Mouse (Mus musculus) Patski (cell line): Measurements from ENCODE around the gene Tmem132c. TPM values are rescaled to one million over a fixed set of nuclear protein-coding genes. Genes with fewer than 3 reads are reported as not detected.

Source experiments
- ATAC-seq: fragments of 100-300 bp; one replicate; pipeline ENCODE4 v1.8.0; 2021
- CTCF ChIA-PET: fragments of 350-600 bp; sonication (Branson Sonifier 250); formaldehyde crosslinking; loops from one replicate; lab custom pipeline; 2022; ENCODE audit warnings: inconsistent platforms; lab: Charles Lee
- POLR2A ChIA-PET: fragments of 350-600 bp; sonication (Branson Sonifier 250); formaldehyde crosslinking; loops from one replicate; lab custom pipeline; 2022; ENCODE audit warnings: antibody characterized with exemption, inconsistent platforms; lab: Charles Lee
- DNase-seq: peaks from one replicate; pipeline ENCODE4 v3.0.0-alpha.2; 2011; ENCODE audit warnings: low read depth, low spot score
- H3K27me3 ChIP-seq: fragments of 371-371 bp; one replicate; pipeline ENCODE4 v1.5.1; 2021
- CTCF ChIP-seq: fragments of 100-300 bp; IDR thresholded peaks from one replicate; pipeline ENCODE4 v1.5.1; 2021
- in situ Hi-C: fragments of 300-500 bp; cut with MboI; formaldehyde crosslinking; loops from 3 replicates; pipeline ENCODE4 v1.11.1; 2018; ENCODE audit warnings: low pct_unique_long_range_greater_than_20kb, mixed read lengths
- polyA plus RNA-seq: library from polyadenylated mRNA; unstranded; gene quantifications from one replicate; pipeline ENCODE4 v1.2.3, GENCODE M21; 2021

Gene Tmem132c
- polyA plus RNA-seq, 1 experiment from 2014 or later: not detected

DNA sequence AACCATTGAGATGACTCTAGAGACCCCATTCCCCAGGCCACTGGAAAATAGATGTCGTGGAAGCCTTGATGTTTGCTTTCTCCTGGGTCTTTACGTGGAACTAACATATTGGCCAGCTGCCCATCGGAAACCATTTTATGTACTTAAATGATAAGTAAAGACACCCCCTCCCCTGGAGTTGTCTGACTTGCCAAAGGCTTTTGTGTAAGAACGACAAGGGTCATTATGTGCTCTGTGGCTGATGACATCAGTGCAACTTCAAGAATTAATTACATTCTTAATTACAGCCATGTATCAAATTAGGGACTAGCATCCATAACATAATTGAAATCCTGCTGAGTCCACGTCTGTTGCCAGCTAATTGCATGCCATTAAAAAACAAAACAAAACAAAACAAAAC, 45.3 kb downstream of the Tmem132c start:
- ATAC-seq: no peak
- no peak for DNase-seq
- in situ Hi-C loops: no loop called here
- ChIA-PET CTCF (no interaction called here), POLR2A (interaction anchor here (0.7 kb wide), 1 partner anchor 1653 kb away, joined by 4 read pairs; no protein-coding TSS in a partner anchor)
- no peaks in the 10 kb centered on the region for H3K27me3 ChIP-seq
- TF ChIP-seq CTCF: no peak

DNA sequence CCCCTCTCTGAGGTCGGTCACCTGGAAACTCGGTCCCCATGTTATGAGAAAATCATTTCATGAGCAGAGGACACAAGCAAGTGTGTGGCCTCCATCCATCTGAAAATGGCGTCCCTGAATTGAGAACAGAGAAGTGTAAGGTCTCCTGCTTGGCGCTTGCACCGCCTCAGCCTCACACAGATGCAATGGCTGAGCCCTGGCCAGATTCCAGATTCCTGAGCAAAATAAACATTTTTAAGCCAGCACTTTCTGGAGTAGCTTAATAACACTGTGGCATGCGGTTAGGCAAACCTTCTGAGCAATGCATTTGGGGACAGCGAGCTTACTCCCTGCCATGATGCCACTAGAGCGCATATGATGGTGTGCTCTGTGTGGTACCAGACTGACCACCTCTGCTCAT, 48.1 kb downstream of the Tmem132c start:
- ATAC-seq (no peak), DNase-seq (no peak)
- CTCF ChIA-PET: no interaction called here
- in situ Hi-C loops: no loop called here
- POLR2A ChIA-PET: no interaction called here
- no peaks in the 10 kb centered on the region for H3K27me3 ChIP-seq
- TF ChIP-seq CTCF: no peak

DNA sequence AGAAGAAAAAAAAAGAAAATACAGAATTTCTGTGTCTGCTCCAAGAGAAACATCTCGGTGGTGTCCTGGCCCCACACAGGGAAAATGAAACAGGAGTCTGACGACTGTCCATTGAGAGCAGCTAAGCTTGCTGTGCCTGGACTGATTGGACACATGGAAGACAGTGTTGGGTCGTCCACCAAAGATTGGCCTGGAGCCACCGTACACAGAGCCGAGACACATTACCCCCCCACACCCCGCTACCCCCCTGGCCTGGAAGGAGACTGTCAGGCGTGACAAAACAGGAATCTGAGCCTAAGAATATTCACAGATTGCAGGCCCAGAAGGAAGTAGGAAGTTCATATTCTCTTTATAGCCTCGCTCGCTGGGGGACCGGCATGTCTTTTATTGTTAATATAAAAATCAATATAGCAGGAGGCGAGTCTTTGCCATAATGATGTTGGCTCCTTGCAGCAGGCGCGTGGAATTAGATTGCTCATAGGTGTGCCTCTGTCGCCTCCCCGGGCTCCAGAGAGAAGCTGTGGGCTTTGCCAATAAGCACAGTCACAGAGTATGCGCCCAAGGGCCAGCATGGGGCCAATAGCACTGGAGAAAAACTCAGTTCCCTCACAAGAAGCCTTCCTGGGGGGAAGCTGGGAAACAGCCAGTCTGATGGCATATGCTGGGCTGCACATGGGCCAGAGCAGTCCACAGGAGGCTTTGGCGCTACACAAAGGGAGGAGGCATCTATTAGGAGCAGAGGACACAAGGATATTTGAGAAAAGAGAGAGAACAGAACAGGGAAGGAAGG, 49.0 kb downstream of the Tmem132c start:
- in situ Hi-C loops: no loop called here
- POLR2A ChIA-PET: no interaction called here
- no peak for DNase-seq
- ATAC-seq: no peak
- no peak for TF ChIP-seq CTCF
- CTCF ChIA-PET: no interaction called here
- H3K27me3 ChIP-seq: no peaks in the 10 kb centered on the region

DNA sequence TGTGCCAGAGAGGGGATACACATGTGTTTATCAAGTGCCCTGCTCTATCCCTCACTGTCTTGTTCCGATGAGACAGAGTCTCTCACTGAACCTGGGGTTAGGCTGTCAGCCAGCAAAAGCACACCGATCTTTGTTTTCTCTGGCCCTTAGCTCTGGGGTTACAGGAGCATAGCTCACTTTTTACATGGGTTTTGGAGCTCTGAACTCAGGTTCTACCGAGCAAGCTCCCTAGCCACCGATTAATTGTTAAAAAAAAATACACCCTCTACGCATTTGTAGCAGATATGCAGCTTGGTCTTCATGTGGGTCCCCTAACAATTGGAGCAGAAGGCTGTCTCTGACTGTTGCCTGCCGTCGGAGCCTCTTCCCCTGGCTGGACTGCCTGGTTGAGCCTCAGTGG, 50.0 kb downstream of the Tmem132c start:
- ATAC-seq (no peak), DNase-seq (no peak)
- H3K27me3 ChIP-seq: no peaks in the 10 kb centered on the region
- POLR2A ChIA-PET: no interaction called here
- in situ Hi-C loops: no loop called here
- CTCF ChIA-PET: no interaction called here
- TF ChIP-seq CTCF: no peak

DNA sequence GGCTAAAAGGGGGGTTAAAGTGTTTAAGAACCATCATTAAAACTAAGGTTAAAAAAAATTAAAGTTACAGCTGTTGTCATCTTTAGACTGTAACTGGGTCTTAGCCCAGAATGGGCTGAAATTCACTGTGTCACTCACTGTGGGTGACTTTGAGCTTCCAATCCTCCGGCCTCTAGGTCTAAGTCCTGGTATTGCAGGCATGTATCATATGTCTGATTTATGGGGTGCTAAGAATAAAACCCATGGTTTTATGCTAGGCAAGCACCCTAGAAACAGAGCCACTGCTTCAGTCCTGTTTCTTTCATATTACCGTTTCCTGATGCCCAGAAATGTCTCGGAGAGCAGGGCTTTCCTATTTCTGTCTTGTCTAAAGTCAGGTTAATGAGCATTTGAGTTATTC, 52.1 kb downstream of the Tmem132c start:
- in situ Hi-C loops: no loop called here
- no peaks in the 10 kb centered on the region for H3K27me3 ChIP-seq
- POLR2A ChIA-PET: no interaction called here
- DNase-seq (no peak), ATAC-seq (no peak)
- CTCF ChIA-PET: no interaction called here
- TF ChIP-seq CTCF: no peak

DNA sequence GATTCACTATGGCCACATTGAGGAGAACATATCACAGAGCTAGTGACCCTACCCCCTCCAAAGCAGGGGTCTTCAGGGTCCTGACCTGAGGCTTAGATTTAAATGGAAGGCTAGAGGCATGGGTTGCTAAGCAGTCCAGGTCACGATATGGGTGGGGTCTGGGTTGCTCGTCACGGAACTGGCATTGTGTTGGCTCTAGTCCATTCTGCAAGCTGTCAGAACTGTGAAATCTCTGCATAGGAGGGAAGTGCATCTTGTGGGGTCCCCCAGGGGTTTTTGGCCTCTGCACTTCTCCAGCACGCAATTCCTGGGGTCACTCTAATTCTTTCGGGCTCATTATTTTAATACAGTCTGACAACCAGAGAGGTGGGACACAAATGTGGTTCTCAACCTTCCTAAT, 55.9 kb downstream of the Tmem132c start:
- in situ Hi-C loops: no loop called here
- ATAC-seq (no peak), DNase-seq (no peak)
- CTCF ChIA-PET: no interaction called here
- no peaks in the 10 kb centered on the region for H3K27me3 ChIP-seq
- POLR2A ChIA-PET: no interaction called here
- no peak for TF ChIP-seq CTCF

DNA sequence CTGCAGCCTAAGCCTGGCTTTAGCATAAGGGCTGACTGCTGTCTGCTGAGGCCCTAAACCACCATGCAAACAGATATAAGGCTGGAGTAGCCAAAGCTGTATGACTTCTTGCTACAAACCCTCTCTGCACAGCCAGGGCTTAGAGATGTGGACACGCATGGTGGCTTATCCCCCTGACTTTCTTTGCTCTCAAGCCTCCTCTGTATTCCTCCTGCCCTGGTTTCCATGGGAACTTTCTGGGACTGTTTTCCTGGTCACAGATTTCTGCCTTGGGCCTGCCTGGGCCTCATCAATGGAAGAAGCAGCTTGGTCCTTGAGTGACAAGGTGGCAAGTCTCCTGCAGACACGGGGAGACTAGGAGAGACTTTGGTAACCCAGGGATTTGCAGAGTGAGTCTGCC, 56.5 kb downstream of the Tmem132c start:
- CTCF ChIA-PET: no interaction called here
- no peak for ATAC-seq
- DNase-seq: no peak
- no peak for TF ChIP-seq CTCF
- no peaks in the 10 kb centered on the region for H3K27me3 ChIP-seq
- POLR2A ChIA-PET: no interaction called here
- in situ Hi-C loops: no loop called here

DNA sequence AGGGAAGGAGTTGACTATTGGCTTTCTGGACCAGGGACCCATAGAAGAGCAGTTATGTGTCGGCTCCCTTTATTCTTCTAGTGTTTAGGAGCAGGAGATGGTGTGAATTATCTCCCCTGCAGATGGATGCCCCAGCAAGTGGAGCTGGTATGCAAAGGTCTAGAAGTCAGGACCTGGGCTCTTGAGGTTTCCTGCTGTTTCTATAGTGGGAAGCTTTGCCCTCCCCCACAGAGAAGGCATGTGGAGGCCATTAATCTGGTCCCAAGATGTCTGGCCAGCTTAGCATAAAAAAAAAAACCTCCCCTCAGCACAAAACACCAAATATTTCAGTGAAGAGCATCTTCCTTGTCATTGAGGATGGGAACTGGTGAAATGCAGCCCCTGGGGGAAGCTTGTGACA, 57.4 kb downstream of the Tmem132c start:
- in situ Hi-C loops: no loop called here
- ATAC-seq: no peak
- no peak for TF ChIP-seq CTCF
- ChIA-PET CTCF (no interaction called here), POLR2A (no interaction called here)
- no peaks in the 10 kb centered on the region for H3K27me3 ChIP-seq
- DNase-seq: no peak

DNA sequence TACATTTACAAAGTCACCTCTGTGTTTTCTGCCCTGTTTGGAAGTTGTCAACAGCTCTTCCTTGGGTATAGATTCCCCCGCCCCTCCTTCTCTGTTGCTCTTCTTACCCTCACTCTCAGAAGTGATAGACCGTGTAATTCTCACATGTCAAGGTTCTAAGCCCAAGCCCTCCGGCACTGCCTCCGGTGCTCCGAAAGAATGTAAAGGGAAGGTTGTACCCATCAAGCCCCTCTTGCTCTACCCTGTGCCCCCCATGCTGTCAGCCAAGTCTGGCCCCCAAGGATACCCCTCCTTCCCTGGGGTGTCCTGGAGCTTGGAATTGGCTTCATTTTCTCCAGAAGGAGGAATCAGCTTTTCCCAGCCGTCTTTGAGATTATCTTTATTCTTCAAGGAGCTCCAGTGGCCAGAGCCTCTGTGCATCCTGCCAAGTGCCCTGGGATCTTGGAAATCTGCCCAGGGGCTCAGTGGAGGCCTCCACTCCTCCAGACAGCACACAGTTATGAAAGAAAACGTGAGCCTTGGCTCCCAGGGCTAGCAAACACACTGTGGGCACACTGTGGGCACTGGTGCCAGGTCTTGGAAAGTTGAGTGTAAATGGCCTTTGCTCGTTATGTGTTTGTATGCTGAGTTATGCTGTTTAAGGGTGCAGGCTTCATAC, 59.1 kb downstream of the Tmem132c start:
- DNase-seq: no peak

DNA sequence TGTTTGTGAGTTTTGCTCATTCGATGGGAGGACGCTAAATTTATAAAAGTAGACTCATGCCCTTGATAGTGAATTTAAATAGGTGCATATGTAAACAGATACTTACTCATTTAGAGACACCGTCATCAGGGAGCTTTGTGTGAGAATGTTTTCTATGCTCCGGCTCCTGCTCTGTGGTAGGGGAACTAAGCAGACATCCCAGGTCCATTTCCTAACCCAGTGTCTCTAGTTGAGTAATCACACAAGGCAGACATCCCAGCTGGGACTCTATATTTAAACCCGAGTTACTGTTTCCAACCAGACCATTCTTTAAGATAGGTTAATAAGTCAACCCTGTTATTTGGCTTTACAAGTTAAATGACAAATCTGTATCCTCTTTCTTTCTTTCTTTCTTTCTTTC, 63.7 kb downstream of the Tmem132c start:
- POLR2A ChIA-PET: no interaction called here
- in situ Hi-C loops: no loop called here
- DNase-seq (no peak), ATAC-seq (no peak)
- no peak for TF ChIP-seq CTCF
- CTCF ChIA-PET: no interaction called here
- H3K27me3 ChIP-seq: no peaks in the 10 kb centered on the region

More for the DNA sequence above, 59.1 kb downstream of the Tmem132c start:
- no peaks in the 10 kb centered on the region for H3K27me3 ChIP-seq
- no peak for ATAC-seq
- CTCF ChIA-PET: no interaction called here
- in situ Hi-C loops: no loop called here
- TF ChIP-seq CTCF: no peak
- POLR2A ChIA-PET: interaction anchor here (0.6 kb wide), 1 partner anchor 1183 kb away, joined by 3 read pairs; no protein-coding TSS in a partner anchor

DNA sequence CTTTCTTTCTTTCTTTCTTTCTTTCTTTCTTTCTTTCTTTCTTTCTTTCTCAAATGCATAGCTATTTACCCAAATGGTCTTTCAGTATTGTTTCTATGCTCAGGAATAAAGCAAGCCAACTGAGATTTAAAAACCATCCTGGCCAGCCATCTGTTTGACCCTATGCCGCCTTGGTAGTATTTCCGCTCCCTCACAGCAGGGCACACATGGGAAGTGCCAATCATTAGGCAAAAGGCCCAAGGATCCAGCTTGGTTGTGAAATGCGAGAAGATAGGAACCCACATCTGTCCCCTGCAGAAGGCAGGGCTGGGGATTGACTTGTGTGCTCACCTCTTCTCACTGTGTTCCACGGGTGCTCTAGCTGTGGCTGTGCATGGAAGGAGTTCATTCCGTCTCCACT, 64.1 kb downstream of the Tmem132c start:
- H3K27me3 ChIP-seq: no peaks in the 10 kb centered on the region
- ChIA-PET POLR2A (no interaction called here), CTCF (no interaction called here)
- ATAC-seq: no peak
- no peak for DNase-seq
- in situ Hi-C loops: no loop called here
- TF ChIP-seq CTCF: no peak
